Mouse (Mus musculus) embryo, embryonic 11.5 days (tissue): Measurements from ENCODE around the gene Fam19a5.
A peak's percentile ranks its signal among the peaks of the same experiment; 100 is the strongest.

Experiments
- DNase-seq: peaks from one replicate; pipeline ENCODE4 v3.0.0-alpha.2; 2012; ENCODE audit warnings: low read depth, low spot score

The Fam19a5 gene

GRCm38 (mm10) chr15:87596731-87597130 is 52.6 kb downstream of the Fam19a5 start:
- DNase-seq: no peak

- no peak for DNase-seq
These were observed 53.0 kb downstream of the Fam19a5 start for GRCm38 (mm10) chr15:87597149-87597548.

- DNase-seq: no peak
These were observed 53.7 kb downstream of the Fam19a5 start for GRCm38 (mm10) chr15:87597766-87598165.

- DNase-seq: no peak
These were observed 54.5 kb downstream of the Fam19a5 start for GRCm38 (mm10) chr15:87598636-87599035.

GRCm38 (mm10) chr15:87603316-87603715 is 59.2 kb downstream of the Fam19a5 start:
- DNase-seq: no peak

GRCm38 (mm10) chr15:87605504-87606280 is 61.6 kb downstream of the Fam19a5 start:
- DNase-seq: no peak

- no peak for DNase-seq
These were observed 62.6 kb downstream of the Fam19a5 start for GRCm38 (mm10) chr15:87606702-87607101.

- no peak for DNase-seq
These were observed 65.1 kb downstream of the Fam19a5 start for GRCm38 (mm10) chr15:87609236-87609635.

- peak; percentile 77 for DNase-seq
These were observed 80.0 kb downstream of the Fam19a5 start for GRCm38 (mm10) chr15:87623966-87624609.

- DNase-seq: no peak
These were observed 80.6 kb downstream of the Fam19a5 start for GRCm38 (mm10) chr15:87624610-87625091.

- DNase-seq: peak; percentile 80
These were observed 81.3 kb downstream of the Fam19a5 start for GRCm38 (mm10) chr15:87625236-87626023.

GRCm38 (mm10) chr15:87635272-87635671 is 91.2 kb downstream of the Fam19a5 start:
- DNase-seq: no peak

- DNase-seq: no peak
These were observed 92.3 kb downstream of the Fam19a5 start for GRCm38 (mm10) chr15:87636407-87636806.

GRCm38 (mm10) chr15:87637234-87637633 is 93.1 kb downstream of the Fam19a5 start:
- DNase-seq: no peak

GRCm38 (mm10) chr15:87638270-87638669 is 94.2 kb downstream of the Fam19a5 start:
- no peak for DNase-seq

GRCm38 (mm10) chr15:87646313-87647061 is 102.4 kb downstream of the Fam19a5 start:
- no peak for DNase-seq

GRCm38 (mm10) chr15:87649651-87650050 is 105.6 kb downstream of the Fam19a5 start:
- no peak for DNase-seq

- no peak for DNase-seq
These were observed 110.5 kb downstream of the Fam19a5 start for GRCm38 (mm10) chr15:87654551-87654950.

- peak; percentile 11 for DNase-seq
These were observed 112.5 kb downstream of the Fam19a5 start for GRCm38 (mm10) chr15:87656496-87657155.

- DNase-seq: no peak
These were observed 115.6 kb downstream of the Fam19a5 start for GRCm38 (mm10) chr15:87659729-87660128.

GRCm38 (mm10) chr15:87661954-87662353 is 117.9 kb downstream of the Fam19a5 start:
- DNase-seq: no peak
